Mouse (Mus musculus): ENCODE measurements at regions not wholly inside any gene's neighbourhood (a gene's known extent, or its start where the extent isn't known, plus 50 kb on each side); places are given as distances from the start of the nearest gene placed in this dataset.

GRCm38 (mm10) chr16:55435139-55435968 lies 137.6 kb upstream of the Zpld1 start:
- no peak for TF ChIP-seq CTCF (IDR thresholded peaks at IDR 0.05; ENCODE audit: low read depth, low read length)
- TF ChIP-seq POLR2A (IDR thresholded peaks at IDR 0.05; ENCODE audit: borderline replicate concordance, low read depth, low read length), result no peak

Measured in bone marrow macrophage, adult 2 months (primary cell).